Mouse (Mus musculus) spleen, postnatal 36 days (tissue): ENCODE data around the gene Rbms1.

Experiments used
- DNase-seq, 2 experiments: peaks; one replicate each; pipeline ENCODE4 v3.0.0; 2022; ENCODE audit warnings: low spot score in 2 of 2, mixed read lengths in 1 of 2

Gene Rbms1

GRCm38 (mm10) chr2:60766420-60766819, 196.6 kb downstream of the Rbms1 start:
- DNase-seq, result no peak

GRCm38 (mm10) chr2:60756218-60756617, 206.8 kb downstream of the Rbms1 start:
- DNase-seq, result no peak

DNA sequence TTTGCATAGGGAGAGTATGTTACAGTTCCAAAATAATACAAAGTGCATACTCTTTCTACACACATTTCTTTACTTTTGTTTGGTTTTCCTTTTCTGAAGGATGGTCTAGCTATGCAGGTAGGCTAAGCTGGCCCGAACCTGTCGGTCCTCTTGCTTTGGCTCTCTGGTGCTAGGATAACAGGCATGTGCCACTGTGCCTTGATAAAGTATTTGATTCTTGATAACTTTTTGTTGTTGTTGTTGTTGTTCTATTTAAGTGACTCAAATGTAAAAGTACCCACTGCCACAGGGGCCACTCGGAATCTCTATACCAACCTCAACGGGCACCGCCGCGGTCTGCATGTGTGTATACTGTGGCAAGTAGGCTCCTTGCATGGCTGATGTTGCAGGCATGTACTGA, 207.9 kb downstream of the Rbms1 start:
- DNase-seq, result no peak

GRCm38 (mm10) chr2:60751274-60751673, 211.7 kb downstream of the Rbms1 start:
- DNase-seq, result no peak

DNA sequence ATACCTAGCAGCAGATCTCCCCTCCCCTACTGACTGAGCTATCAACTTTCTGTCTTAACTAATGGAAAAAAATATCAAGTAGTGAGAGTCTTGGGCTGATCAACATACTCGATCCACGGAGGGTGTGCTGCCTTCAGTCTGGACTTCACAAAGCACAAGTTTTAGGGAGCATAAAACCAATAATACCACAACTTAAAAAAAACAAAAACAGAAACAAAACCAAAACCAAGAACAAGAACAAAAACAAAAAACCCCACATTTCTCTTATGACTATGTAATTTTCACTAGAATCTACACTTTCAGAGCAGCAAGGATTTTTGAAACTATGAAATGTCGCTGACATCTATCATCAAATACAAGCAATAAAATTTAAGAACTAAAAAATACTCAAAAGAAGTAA, 212.4 kb downstream of the Rbms1 start:
- DNase-seq, result no peak

GRCm38 (mm10) chr2:60748585-60748984, 214.4 kb downstream of the Rbms1 start:
- DNase-seq, result no peak

DNA sequence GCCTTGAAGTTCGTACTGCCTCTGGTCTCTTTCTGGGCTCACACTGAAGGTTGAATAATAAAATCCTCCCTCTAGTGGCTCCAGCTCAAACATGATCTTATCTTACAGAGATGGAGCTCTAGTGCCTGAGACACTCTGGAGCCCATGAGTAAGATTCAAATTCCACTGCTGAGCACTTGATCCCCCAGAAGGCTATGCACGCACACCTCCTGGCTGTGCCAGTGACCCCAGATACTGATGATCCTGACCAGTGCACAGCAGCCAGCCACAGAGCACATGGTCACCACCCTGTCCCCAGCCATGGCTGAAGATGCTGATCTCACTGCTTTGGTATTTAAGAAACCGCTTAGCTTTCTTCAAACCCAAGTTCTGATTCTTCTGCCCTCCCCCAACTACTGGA, 215.4 kb downstream of the Rbms1 start:
- no peak for DNase-seq

GRCm38 (mm10) chr2:60744674-60745073, 218.3 kb downstream of the Rbms1 start:
- DNase-seq, result no peak

DNA sequence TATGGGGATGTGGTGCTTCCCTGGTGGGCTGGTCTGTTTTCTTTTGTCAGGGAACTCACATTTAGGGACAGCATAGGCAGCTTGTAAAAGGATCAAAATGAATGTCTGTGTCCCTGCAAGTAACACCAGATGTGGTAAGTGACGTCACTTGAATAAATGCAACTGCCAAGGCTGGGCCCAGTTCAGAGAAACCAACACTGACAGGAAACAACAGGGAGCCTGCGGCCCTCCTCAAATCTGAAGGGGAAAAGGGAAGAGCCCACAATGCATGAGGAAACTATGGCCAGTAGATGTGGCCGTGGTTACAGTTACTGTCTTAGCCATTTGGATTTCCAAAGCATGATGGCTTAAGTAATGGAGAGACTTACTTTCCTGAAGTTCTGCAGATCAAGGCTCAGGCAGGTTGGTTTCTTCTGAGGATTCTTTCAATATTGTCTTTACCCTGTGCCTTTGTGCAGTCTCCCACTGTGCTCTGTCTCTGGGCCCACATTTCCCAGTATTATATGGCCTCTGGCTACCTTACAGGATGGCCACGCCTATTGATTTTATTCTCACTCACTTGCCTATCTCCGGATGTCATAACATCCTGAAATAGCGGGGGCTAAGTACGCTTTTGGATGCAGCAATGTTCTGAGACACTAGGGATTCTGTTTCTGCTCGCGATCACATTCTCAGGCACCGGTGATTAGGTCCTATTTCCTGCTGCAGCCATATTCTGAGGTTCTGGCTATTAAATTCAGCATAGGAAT, 223.4 kb downstream of the Rbms1 start:
- DNase-seq, result no peak

DNA sequence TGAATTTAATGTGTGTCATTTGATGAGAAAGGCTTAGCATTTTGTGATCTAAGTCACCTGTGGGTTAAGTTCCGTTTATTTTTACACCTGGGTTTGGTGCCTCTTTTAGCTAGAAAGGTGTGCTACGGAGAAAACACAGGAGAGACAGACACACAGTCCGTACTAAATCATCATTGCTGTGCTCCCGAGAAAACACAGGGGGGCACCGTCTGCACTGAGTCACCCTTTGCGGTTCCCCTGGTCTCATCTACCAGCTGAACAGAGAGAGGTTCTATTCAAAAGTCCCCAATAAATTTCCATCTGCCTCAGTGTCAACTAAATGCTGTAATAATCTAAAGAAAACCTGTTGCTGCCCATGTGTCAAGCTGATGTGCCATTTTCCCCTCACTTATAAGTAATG, 232.1 kb downstream of the Rbms1 start:
- DNase-seq, result no peak

- no peak for DNase-seq
Measured at GRCm38 (mm10) chr2:60730024-60730423, 233.0 kb downstream of the Rbms1 start.

DNA sequence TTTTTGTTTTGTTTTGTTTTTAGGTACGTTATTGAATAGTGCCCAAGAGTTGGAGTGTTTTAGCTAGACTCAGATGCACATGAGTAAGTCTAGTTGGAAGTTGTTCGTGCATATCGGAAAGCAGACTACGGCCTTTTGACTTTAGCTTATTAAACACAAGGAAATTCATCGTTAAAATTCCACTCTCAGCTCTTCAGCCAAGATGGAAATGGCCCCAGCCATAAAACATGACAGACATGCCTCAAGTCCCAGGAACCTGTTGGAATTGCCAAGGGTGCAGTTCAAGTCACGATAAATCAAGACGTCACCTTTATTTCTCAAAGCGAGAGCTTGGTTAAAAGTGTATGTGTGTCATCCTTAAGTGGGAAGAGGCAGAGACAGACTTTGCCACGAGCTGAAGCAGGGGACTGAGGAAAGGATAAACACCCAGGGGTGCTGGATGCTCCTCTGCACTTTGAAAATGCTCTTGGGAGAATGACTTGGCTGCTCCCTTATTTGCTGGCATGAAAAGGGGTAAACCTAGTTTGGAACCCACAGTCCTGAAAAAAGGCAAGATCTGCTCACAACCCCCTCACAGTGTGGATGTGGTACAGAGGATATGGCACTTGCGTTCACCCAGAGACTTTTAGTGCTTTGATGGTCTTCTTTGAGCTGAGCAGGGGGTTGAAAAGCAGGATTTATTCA, 233.9 kb downstream of the Rbms1 start:
- no peak for DNase-seq

- no peak for DNase-seq
Measured at GRCm38 (mm10) chr2:60724660-60725059, 238.3 kb downstream of the Rbms1 start.

- DNase-seq, result no peak
Measured at GRCm38 (mm10) chr2:60722967-60723366, 240.0 kb downstream of the Rbms1 start.

- DNase-seq, result no peak
Measured at GRCm38 (mm10) chr2:60722514-60722913, 240.5 kb downstream of the Rbms1 start, which contains the start of gene Itgb6. Gene Itgb6 (minus strand): TSS chr2:60722643.

- no peak for DNase-seq
Measured at GRCm38 (mm10) chr2:60720906-60721305, 242.1 kb downstream of the Rbms1 start.

- DNase-seq, result no peak
Measured at GRCm38 (mm10) chr2:60720205-60720604, 242.8 kb downstream of the Rbms1 start.

DNA sequence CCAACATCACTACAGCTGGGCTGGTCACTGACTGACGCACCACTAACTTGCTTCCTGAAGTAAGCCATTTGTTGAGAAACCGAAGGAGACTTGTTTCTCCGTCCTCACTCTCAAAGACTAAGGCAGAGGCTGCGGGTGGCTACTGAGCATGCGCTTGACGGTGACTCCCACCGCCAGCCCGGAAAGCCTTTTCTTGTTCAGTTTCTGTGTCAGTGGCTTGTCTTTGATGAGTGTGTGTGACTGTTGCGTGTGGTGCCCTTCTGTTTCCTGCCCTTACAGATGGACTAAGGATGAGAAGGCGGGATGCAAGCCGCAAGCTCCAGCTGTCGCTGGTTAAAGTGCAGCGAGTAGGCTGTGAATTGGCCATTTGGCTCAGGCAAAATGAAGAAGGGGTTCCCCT, 245.6 kb downstream of the Rbms1 start:
- peak; percentile 10 to 13 for DNase-seq

DNA sequence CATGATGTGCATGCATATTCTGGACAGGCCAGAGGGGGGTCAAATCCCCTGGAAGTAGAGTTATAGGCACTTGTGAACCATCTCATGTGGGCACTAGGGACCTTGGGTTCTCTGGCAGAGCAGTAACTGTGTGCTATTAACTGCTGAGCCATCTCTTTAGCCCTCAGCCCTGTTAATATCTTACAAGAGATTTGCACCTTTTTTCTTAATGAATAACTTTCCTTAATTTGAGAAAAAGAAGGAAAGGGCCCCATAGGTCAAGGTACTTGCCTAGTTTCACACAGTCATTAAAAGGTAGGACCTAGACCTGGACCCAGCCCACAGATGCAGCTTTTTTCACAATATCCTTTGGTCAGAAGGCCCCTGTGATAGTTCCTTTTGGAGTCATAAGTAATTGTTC, 246.4 kb downstream of the Rbms1 start:
- no peak for DNase-seq

- DNase-seq, result no peak
Measured at GRCm38 (mm10) chr2:60715771-60716170, 247.2 kb downstream of the Rbms1 start.

DNA sequence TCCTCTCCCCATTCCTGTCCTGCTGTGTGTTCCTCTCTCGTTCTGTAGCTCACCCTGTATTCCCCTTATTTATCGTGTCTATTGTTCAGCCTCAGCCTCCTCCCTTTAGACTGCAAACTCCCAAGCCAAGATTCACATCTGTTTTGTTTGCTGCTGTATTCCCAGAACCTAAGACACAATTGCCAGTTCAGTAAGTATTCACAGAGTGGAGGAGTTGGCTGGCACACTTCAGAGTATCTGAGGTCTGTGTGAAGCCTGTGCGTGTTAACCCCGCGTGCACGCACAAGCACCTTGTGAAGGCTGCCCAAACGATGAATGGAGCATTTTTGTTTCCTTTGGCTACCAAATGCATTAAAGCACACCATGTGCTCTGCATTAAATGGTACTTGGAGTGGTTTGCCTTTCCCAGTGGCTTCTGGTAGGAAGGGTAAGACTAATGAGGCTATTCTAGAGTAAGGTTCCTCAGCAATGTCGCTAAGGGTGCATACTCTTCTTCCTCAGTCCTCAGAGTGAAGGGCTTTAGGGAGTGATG, 248.0 kb downstream of the Rbms1 start:
- no peak for DNase-seq

GRCm38 (mm10) chr2:60714475-60714874, 248.5 kb downstream of the Rbms1 start:
- DNase-seq, result no peak

- DNase-seq, result no peak
Measured at GRCm38 (mm10) chr2:60713857-60714256, 249.1 kb downstream of the Rbms1 start.
